Mouse (Mus musculus) intestine, postnatal 0 days (tissue): ENCODE data around the gene Mctp1. TPM values are rescaled to one million over a fixed set of nuclear protein-coding genes. Genes with fewer than 3 reads are reported as not detected.

Experiments
- ATAC-seq: fragments of 200-750 bp; cut with Nextera tagmentation; 2 replicates; pipeline ENCODE4 v1.8.0; 2017; ENCODE audit warnings: mild to moderate bottlenecking, moderate TSS enrichment, moderate library complexity
- H3K27ac ChIP-seq: fragments of 300-500 bp; sonication (generic); 2 replicates; pipeline ENCODE4 v1.5.1; 2014; ENCODE audit warnings: mild to moderate bottlenecking, low read depth, low read length, moderate library complexity
- H3K27me3 ChIP-seq: fragments of 300-500 bp; sonication (generic); replicated peaks from 2 replicates; pipeline ENCODE4 v1.6.1; 2014; ENCODE audit warnings: low read length, mixed read lengths; ENCODE audit not compliant: control insufficient read depth, insufficient read depth
- H3K36me3 ChIP-seq: fragments of 300-500 bp; sonication (generic); 2 replicates; pipeline ENCODE4 v1.6.1; 2014; ENCODE audit warnings: mild to moderate bottlenecking, moderate library complexity; ENCODE audit not compliant: control insufficient read depth, insufficient read depth
- H3K4me1 ChIP-seq: fragments of 300-500 bp; sonication (generic); replicated peaks from 2 replicates; pipeline ENCODE4 v1.6.1; 2014; ENCODE audit warnings: antibody characterized with exemption, low read length, mixed read lengths; ENCODE audit not compliant: control insufficient read depth, insufficient read depth
- H3K4me2 ChIP-seq: fragments of 300-500 bp; sonication (generic); replicated peaks from 2 replicates; pipeline ENCODE4 v1.6.1; 2014; ENCODE audit warnings: low read depth, mild to moderate bottlenecking, moderate library complexity
- H3K4me3 ChIP-seq: fragments of 300-500 bp; sonication (generic); 2 replicates; pipeline ENCODE4 v1.5.1; 2014; ENCODE audit warnings: low read depth, low read length
- H3K9ac ChIP-seq: fragments of 300-500 bp; sonication (generic); 2 replicates; pipeline ENCODE4 v1.6.1; 2014; ENCODE audit warnings: mild to moderate bottlenecking, low read depth, low read length
- H3K9me3 ChIP-seq: fragments of 300-500 bp; sonication (generic); 2 replicates; pipeline ENCODE4 v1.6.1; 2016; ENCODE audit warnings: mixed run types; ENCODE audit not compliant: control insufficient read depth
- CTCF ChIP-seq: sonication (generic); IDR thresholded peaks from 2 replicates; pipeline ENCODE4 v1.5.1; 2016; ENCODE audit warnings: low read depth, mild to moderate bottlenecking, control low read depth, antibody characterized with exemption, moderate library complexity
- WGBS: fragments of 180-500 bp; shearing (Covaris S2); extraction: QIAGEN DNeasy Blood & Tissue Kit; methylation state at CpG from one replicate; pipeline ENCODE4 v1.1.7; 2014; 5-methylcytosine and 5-hydroxymethylcytosine counted together
- polyA plus RNA-seq: library from polyadenylated mRNA; unstranded; fragments of >200 nt; fragmentation: Nextera tagmentation; extraction: Ambion mirVana; gene quantifications from 2 replicates; pipeline ENCODE4 v1.2.1, GENCODE M21; 2015

The Mctp1 gene
- polyA plus RNA-seq, 1 experiment from 2014 or later = 1.2 TPM

GRCm38 (mm10) chr13:76809802-76810201, 425.5 kb downstream of the Mctp1 start:
- Histone ChIP-seq H3K9me3 (no peaks in the 10 kb centered on the region), H3K27me3 (no peaks in the 10 kb centered on the region), H3K4me3 (no peak overlapping the region), H3K4me2 (no peak overlapping the region), H3K36me3 (no peaks in the 10 kb centered on the region), H3K9ac (no peak overlapping the region), H3K27ac (no peak overlapping the region), H3K4me1 (no peaks in the 10 kb centered on the region)
- ATAC-seq = no peak
- WGBS = 30% methylated on average over 2 of the region's 2 CpGs
- TF ChIP-seq CTCF = no peak

- Histone ChIP-seq H3K9me3 (no peaks in the 10 kb centered on the region), H3K27me3 (no peaks in the 10 kb centered on the region), H3K4me3 (no peak overlapping the region), H3K4me1 (no peaks in the 10 kb centered on the region), H3K4me2 (no peak overlapping the region), H3K27ac (no peak overlapping the region), H3K36me3 (no peaks in the 10 kb centered on the region), H3K9ac (no peak overlapping the region)
- ATAC-seq = no peak
- TF ChIP-seq CTCF = no peak
- WGBS = 31% methylated on average over 7 of the region's 7 CpGs
Observed at GRCm38 (mm10) chr13:76810496-76810939, 426.2 kb downstream of the Mctp1 start.

DNA sequence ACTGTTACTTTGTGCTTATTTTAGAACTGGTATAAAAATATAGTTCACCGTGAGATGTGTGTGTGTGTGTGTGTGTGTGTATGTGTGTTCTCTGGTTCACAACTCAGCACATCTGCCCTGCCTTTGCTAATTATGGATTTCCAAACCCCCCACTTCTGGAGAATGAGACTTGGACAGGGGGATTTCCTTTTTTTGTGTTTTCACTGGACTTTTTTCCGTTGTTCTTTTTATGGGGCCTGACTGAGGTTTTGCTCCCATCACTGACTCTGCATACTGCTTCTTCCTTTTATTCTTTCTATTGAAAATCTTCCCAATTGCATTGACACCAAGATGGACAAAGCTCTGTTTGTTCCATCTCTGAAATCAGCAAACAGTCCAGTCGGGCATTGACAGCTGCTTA, 438.7 kb downstream of the Mctp1 start:
- Histone ChIP-seq H3K27me3 (no peaks in the 10 kb centered on the region), H3K9me3 (no peaks in the 10 kb centered on the region), H3K36me3 (no peaks in the 10 kb centered on the region), H3K4me3 (no peak overlapping the region), H3K27ac (no peak overlapping the region), H3K9ac (no peak overlapping the region), H3K4me2 (no peak overlapping the region), H3K4me1 (no peaks in the 10 kb centered on the region)
- TF ChIP-seq CTCF = no peak
- 65% methylated on average over 3 of the region's 3 CpGs for WGBS
- no peak for ATAC-seq

GRCm38 (mm10) chr13:76824932-76825694, 440.8 kb downstream of the Mctp1 start:
- no peak for TF ChIP-seq CTCF
- no peak overlapping the region for H3K9ac ChIP-seq
- H3K27ac ChIP-seq = no peak overlapping the region
- no peak overlapping the region for H3K4me3 ChIP-seq
- ATAC-seq = no peak
- no peak overlapping the region for H3K4me2 ChIP-seq
- no peaks in the 10 kb centered on the region for H3K4me1 ChIP-seq
- H3K36me3 ChIP-seq = no peaks in the 10 kb centered on the region
- WGBS = 65% methylated on average over 10 of the region's 10 CpGs
- no peaks in the 10 kb centered on the region for H3K9me3 ChIP-seq
- H3K27me3 ChIP-seq = no peaks in the 10 kb centered on the region

DNA sequence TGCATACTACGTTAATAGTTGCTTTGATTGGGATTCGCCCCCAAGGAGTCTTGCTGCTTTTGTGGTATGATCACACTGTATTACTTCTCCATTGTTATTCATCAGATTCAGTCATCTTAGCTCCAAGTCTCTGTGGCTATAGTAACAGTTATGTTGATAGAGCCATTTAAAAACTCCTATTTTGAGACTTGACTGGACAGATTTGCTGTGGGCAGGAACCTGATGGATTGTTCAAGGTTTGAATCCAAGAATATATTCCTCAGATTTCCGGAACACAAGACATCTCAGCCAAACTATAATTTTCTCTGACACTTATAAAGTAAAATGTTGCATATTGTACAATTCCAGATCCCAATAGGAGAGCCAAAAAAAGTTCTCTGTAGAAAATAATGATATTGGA, 443.4 kb downstream of the Mctp1 start:
- no peaks in the 10 kb centered on the region for H3K4me1 ChIP-seq
- ATAC-seq = no peak
- H3K9me3 ChIP-seq = no peaks in the 10 kb centered on the region
- H3K4me3 ChIP-seq = no peak overlapping the region
- no peak for TF ChIP-seq CTCF
- 85% methylated on average over 3 of the region's 3 CpGs for WGBS
- no peak overlapping the region for H3K9ac ChIP-seq
- no peaks in the 10 kb centered on the region for H3K36me3 ChIP-seq
- no peak overlapping the region for H3K4me2 ChIP-seq
- no peaks in the 10 kb centered on the region for H3K27me3 ChIP-seq
- no peak overlapping the region for H3K27ac ChIP-seq

DNA sequence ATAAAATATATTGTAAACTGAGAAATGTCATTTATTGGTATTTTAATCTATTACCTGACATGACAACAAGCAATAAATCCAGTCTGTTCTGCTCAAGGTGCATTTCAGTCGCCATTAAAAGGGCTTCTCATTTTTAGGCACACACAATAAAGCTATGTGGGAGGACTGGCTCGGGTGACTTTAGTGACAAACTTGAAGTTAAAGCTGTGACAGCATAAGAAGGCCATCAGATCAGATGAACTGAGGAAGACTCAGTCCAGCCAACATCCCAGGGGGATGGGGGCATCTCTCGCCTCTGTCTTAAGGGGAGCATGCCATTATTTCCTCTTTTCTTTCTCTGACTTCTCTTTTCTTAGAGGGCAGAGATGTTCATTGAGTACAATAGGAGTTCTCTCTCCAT, 453.7 kb downstream of the Mctp1 start:
- TF ChIP-seq CTCF = no peak
- no peaks in the 10 kb centered on the region for H3K36me3 ChIP-seq
- H3K9me3 ChIP-seq = no peaks in the 10 kb centered on the region
- H3K4me3 ChIP-seq = no peak overlapping the region
- H3K9ac ChIP-seq = no peak overlapping the region
- H3K27me3 ChIP-seq = no peaks in the 10 kb centered on the region
- H3K4me2 ChIP-seq = no peak overlapping the region
- H3K27ac ChIP-seq = no peak overlapping the region
- no peaks in the 10 kb centered on the region for H3K4me1 ChIP-seq
- no peak for ATAC-seq
- 66% methylated on average over 3 of the region's 3 CpGs for WGBS
